Mouse (Mus musculus) neural tube, embryonic 14.5 days (tissue): Measurements from ENCODE around the gene Arl6ip4. TPM values are rescaled to one million over a fixed set of nuclear protein-coding genes. Genes with fewer than 3 reads are reported as not detected.
A peak's percentile ranks its signal among the peaks of the same experiment; 100 is the strongest.

Experiments
- ATAC-seq: fragments of 200-750 bp; cut with Nextera tagmentation; 2 replicates; pipeline ENCODE4 v1.8.0; 2017; ENCODE audit warnings: low read depth, mild to moderate bottlenecking, moderate TSS enrichment, moderate library complexity
- H3K27ac ChIP-seq: fragments of 300-500 bp; sonication (generic); 2 replicates; pipeline ENCODE4 v1.5.1; 2014; ENCODE audit warnings: low read depth, mild to moderate bottlenecking, control low read depth, low read length, moderate library complexity, mixed read lengths
- H3K27me3 ChIP-seq: fragments of 300-500 bp; sonication (generic); 2 replicates; pipeline ENCODE4 v1.6.1; 2014; ENCODE audit warnings: low read length; ENCODE audit not compliant: control insufficient read depth, insufficient read depth
- H3K36me3 ChIP-seq: fragments of 300-500 bp; sonication (generic); 2 replicates; pipeline ENCODE4 v1.6.1; 2014; ENCODE audit warnings: low read length, mixed read lengths; ENCODE audit not compliant: control insufficient read depth, insufficient read depth
- H3K4me1 ChIP-seq: fragments of 300-500 bp; sonication (generic); 2 replicates; pipeline ENCODE4 v1.6.1; 2014; ENCODE audit warnings: low read length; ENCODE audit not compliant: control insufficient read depth, insufficient read depth
- H3K4me2 ChIP-seq: fragments of 300-500 bp; sonication (generic); 2 replicates; pipeline ENCODE4 v1.6.1; 2014; ENCODE audit warnings: mild to moderate bottlenecking, low read depth, low read length, control low read depth
- H3K4me3 ChIP-seq: fragments of 300-500 bp; sonication (generic); 2 replicates; pipeline ENCODE4 v1.5.1; 2014; ENCODE audit warnings: low read depth, low read length, control low read depth, mixed read lengths
- H3K9ac ChIP-seq: fragments of 300-500 bp; sonication (generic); replicated peaks from 2 replicates; pipeline ENCODE4 v1.6.1; 2014; ENCODE audit warnings: low read depth, mild to moderate bottlenecking, control low read depth, low read length, mixed read lengths
- H3K9me3 ChIP-seq: fragments of 300-500 bp; sonication (generic); 2 replicates; pipeline ENCODE4 v1.6.1; 2016; ENCODE audit warnings: low read length; ENCODE audit not compliant: control insufficient read depth
- WGBS: fragments of 180-500 bp; shearing (Covaris S2); extraction: QIAGEN DNeasy Blood & Tissue Kit; methylation state at CpG from one replicate; pipeline ENCODE4 v1.1.7; 2014; 5-methylcytosine and 5-hydroxymethylcytosine counted together
- polyA plus RNA-seq: library from polyadenylated mRNA; unstranded; fragments of >200 nt; fragmentation: Nextera tagmentation; extraction: Ambion mirVana; gene quantifications from 2 replicates; pipeline ENCODE4 v1.2.1, GENCODE M21; 2014

The Arl6ip4 gene
- 72.5 and 76.2 TPM in 2 replicates for polyA plus RNA-seq

GRCm38 (mm10) chr5:124115990-124116845 lies at the start of gene Arl6ip4:
Arl6ip4 (plus strand) TSS chr5:124116089.
- Histone ChIP-seq H3K27ac (peak within 1 kb of the TSS; percentile 76), H3K4me1 (peaks cover 28% of the 10 kb centered on the region), H3K4me3 (peak within 1 kb of the TSS; percentile 62), H3K36me3 (peaks cover 32% of the 10 kb centered on the region), H3K9ac (peak within 1 kb of the TSS; percentile 76), H3K4me2 (peak within 1 kb of the TSS; percentile 78), H3K9me3 (no peaks in the 10 kb centered on the region), H3K27me3 (no peaks in the 10 kb centered on the region)
- peak; percentile 7; the same call in 1 of the 2 replicates for ATAC-seq
- WGBS, result 1% methylated on average over 64 of the region's 64 CpGs

GRCm38 (mm10) chr5:124069657-124070056 lies 46.2 kb upstream of the Arl6ip4 start:
- Histone ChIP-seq H3K27ac (no peak overlapping the region), H3K4me2 (no peak overlapping the region), H3K9me3 (no peaks in the 10 kb centered on the region), H3K27me3 (no peaks in the 10 kb centered on the region), H3K4me3 (no peak overlapping the region), H3K36me3 (no peaks in the 10 kb centered on the region), H3K9ac (no peak overlapping the region), H3K4me1 (no peaks in the 10 kb centered on the region)
- ATAC-seq, result no peak
- 86% methylated on average over 3 of the region's 3 CpGs for WGBS

- Histone ChIP-seq H3K27me3 (no peaks in the 10 kb centered on the region), H3K4me3 (no peak overlapping the region), H3K9ac (no peak overlapping the region), H3K4me2 (no peak overlapping the region), H3K36me3 (no peaks in the 10 kb centered on the region), H3K4me1 (0 out of 2 replicates have a peak, but pooled peaks cover 5% of the 10 kb centered on the region), H3K9me3 (no peaks in the 10 kb centered on the region), H3K27ac (no peak overlapping the region)
- ATAC-seq, result no peak
- 54% methylated on average over 9 of the region's 9 CpGs for WGBS
Measured at GRCm38 (mm10) chr5:124073682-124074081, 42.2 kb upstream of the Arl6ip4 start.

- H3K4me2 ChIP-seq, result no peak overlapping the region
- no peak overlapping the region for H3K9ac ChIP-seq
- H3K27ac ChIP-seq, result no peak overlapping the region
- H3K9me3 ChIP-seq, result no peaks in the 10 kb centered on the region
- no peak overlapping the region for H3K4me3 ChIP-seq
- no peak for ATAC-seq
- H3K36me3 ChIP-seq, result no peaks in the 10 kb centered on the region
- H3K4me1 ChIP-seq, result 0 out of 2 replicates have a peak, but pooled peaks cover 7% of the 10 kb centered on the region
- H3K27me3 ChIP-seq, result no peaks in the 10 kb centered on the region
- WGBS, result 68% methylated on average over 10 of the region's 10 CpGs
Measured at GRCm38 (mm10) chr5:124074845-124075307, 41.0 kb upstream of the Arl6ip4 start.

- no peak for ATAC-seq
- H3K4me2 ChIP-seq, result no peak overlapping the region
- H3K27me3 ChIP-seq, result no peaks in the 10 kb centered on the region
- no peaks in the 10 kb centered on the region for H3K9me3 ChIP-seq
- H3K36me3 ChIP-seq, result no peaks in the 10 kb centered on the region
- H3K4me1 ChIP-seq, result 0 out of 2 replicates have a peak, but pooled peaks cover 7% of the 10 kb centered on the region
- H3K4me3 ChIP-seq, result no peak overlapping the region
- 76% methylated on average over 9 of the region's 9 CpGs for WGBS
- no peak overlapping the region for H3K27ac ChIP-seq
- no peak overlapping the region for H3K9ac ChIP-seq
Measured at GRCm38 (mm10) chr5:124075716-124076115, 40.2 kb upstream of the Arl6ip4 start.

GRCm38 (mm10) chr5:124076559-124076958 lies 39.3 kb upstream of the Arl6ip4 start:
- WGBS, result 57% methylated on average over 9 of the region's 9 CpGs
- Histone ChIP-seq H3K9me3 (no peaks in the 10 kb centered on the region), H3K27me3 (no peaks in the 10 kb centered on the region), H3K4me2 (no peak overlapping the region), H3K4me3 (no peak overlapping the region), H3K9ac (no peak overlapping the region), H3K4me1 (0 out of 2 replicates have a peak, but pooled peaks cover 7% of the 10 kb centered on the region), H3K27ac (no peak overlapping the region), H3K36me3 (no peaks in the 10 kb centered on the region)
- ATAC-seq, result no peak

GRCm38 (mm10) chr5:124077241-124077640 lies 38.6 kb upstream of the Arl6ip4 start:
- 84% methylated on average over 13 of the region's 13 CpGs for WGBS
- Histone ChIP-seq H3K4me3 (no peak overlapping the region), H3K4me1 (0 out of 2 replicates have a peak, but pooled peaks cover 7% of the 10 kb centered on the region), H3K9ac (no peak overlapping the region), H3K4me2 (no peak overlapping the region), H3K9me3 (no peaks in the 10 kb centered on the region), H3K36me3 (no peaks in the 10 kb centered on the region), H3K27ac (no peak overlapping the region), H3K27me3 (no peaks in the 10 kb centered on the region)
- no peak for ATAC-seq

GRCm38 (mm10) chr5:124077856-124078460 lies 37.9 kb upstream of the Arl6ip4 start:
- 0 out of 2 replicates have a peak, but pooled peaks cover 7% of the 10 kb centered on the region for H3K4me1 ChIP-seq
- 57% methylated on average over 6 of the region's 6 CpGs for WGBS
- H3K4me3 ChIP-seq, result no peak overlapping the region
- no peaks in the 10 kb centered on the region for H3K27me3 ChIP-seq
- H3K27ac ChIP-seq, result no peak overlapping the region
- no peak for ATAC-seq
- H3K9ac ChIP-seq, result no peak overlapping the region
- H3K4me2 ChIP-seq, result no peak overlapping the region
- no peaks in the 10 kb centered on the region for H3K9me3 ChIP-seq
- H3K36me3 ChIP-seq, result no peaks in the 10 kb centered on the region
